28 mouse cellular contexts compared by ENCODE assay signal in the genomic region with DNA sequence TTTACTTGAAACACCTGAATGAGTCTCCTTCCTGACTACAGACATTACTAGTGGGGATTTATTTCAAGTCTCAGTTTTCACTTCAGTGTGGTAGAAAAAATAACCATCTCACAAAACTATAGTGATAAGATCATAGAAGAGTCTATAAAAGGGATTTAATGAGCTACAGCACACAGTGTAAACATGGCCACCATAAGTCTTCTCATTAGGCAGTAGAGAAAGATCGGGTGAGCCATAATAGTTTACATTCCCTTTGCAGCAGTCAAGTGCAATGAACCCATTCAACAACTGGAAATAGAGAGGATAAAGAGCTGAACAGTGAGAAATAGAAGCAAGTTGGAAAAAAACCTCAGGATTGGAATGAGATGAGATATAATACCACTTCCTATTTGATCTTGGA.
"Had no signal": no experiment of that assay in that cellular context is flagged by ENCODE, and none has a peak within 500 bp of the region (broad histone marks: within the 10 kb centered on the region; RNA-seq: fewer than 3 reads in every experiment).

No protein-coding gene starts in this region.

- H3K27ac ChIP-seq: embryonic facial prominence, embryonic 10.5 days; embryonic facial prominence, embryonic 12.5 days; embryonic facial prominence, embryonic 13.5 days; embryonic facial prominence, embryonic 15.5 days; forebrain, embryonic 10.5 days; forebrain, embryonic 12.5 days; forebrain, embryonic 13.5 days; forebrain, embryonic 15.5 days; gastrocnemius, adult 2 months had no signal

- ATAC-seq: forebrain, embryonic 13.5 days; forebrain, embryonic 14.5 days; forebrain, embryonic 15.5 days; forebrain, embryonic 16.5 days; forebrain, postnatal 0 days had no signal

- H3K4me2 ChIP-seq: embryonic facial prominence, embryonic 12.5 days; embryonic facial prominence, embryonic 13.5 days; embryonic facial prominence, embryonic 15.5 days; forebrain, embryonic 12.5 days; forebrain, embryonic 13.5 days; forebrain, embryonic 15.5 days had no signal

- H3K4me3 ChIP-seq: embryonic facial prominence, embryonic 10.5 days; embryonic facial prominence, embryonic 12.5 days; embryonic facial prominence, embryonic 13.5 days; embryonic facial prominence, embryonic 15.5 days; erythroblast, embryonic 14.5 days; forebrain, embryonic 10.5 days; forebrain, embryonic 12.5 days; forebrain, embryonic 13.5 days; forebrain, embryonic 15.5 days; gastrocnemius, adult 2 months had no signal

- H3K9ac ChIP-seq: embryonic facial prominence, embryonic 12.5 days; embryonic facial prominence, embryonic 13.5 days; embryonic facial prominence, embryonic 15.5 days; forebrain, embryonic 12.5 days; forebrain, embryonic 13.5 days; forebrain, embryonic 15.5 days; forebrain, postnatal 0 days had no signal

- DNase-seq: cerebellum, adult 2 months; cerebellum, adult 8-10 months; cerebellum, adult 9-10 months; cerebellum, adult 9-11 months; cerebellum, postnatal 10 days; cerebellum, postnatal 14 days; cerebellum, postnatal 25 days; cerebellum, postnatal 36 days; embryo, embryonic 11 days; forebrain, postnatal 0 days; gastrocnemius, adult 2 months; gastrocnemius, postnatal 10 days; gastrocnemius, postnatal 14 days; gastrocnemius, postnatal 25 days; gastrocnemius, postnatal 36 days; heart, adult 11 months; heart, adult 18-20 months had no signal

- H3K9me3 ChIP-seq: embryonic facial prominence, embryonic 10.5 days; embryonic facial prominence, embryonic 12.5 days; embryonic facial prominence, embryonic 13.5 days; embryonic facial prominence, embryonic 15.5 days; forebrain, embryonic 10.5 days; forebrain, embryonic 12.5 days; forebrain, embryonic 13.5 days; forebrain, embryonic 15.5 days had no signal

- H3K4me1 ChIP-seq: embryonic facial prominence, embryonic 10.5 days; embryonic facial prominence, embryonic 12.5 days; embryonic facial prominence, embryonic 13.5 days; embryonic facial prominence, embryonic 15.5 days; forebrain, embryonic 10.5 days; forebrain, embryonic 12.5 days; forebrain, embryonic 13.5 days; forebrain, embryonic 15.5 days had no signal

- H3K36me3 ChIP-seq: embryonic facial prominence, embryonic 10.5 days; embryonic facial prominence, embryonic 12.5 days; embryonic facial prominence, embryonic 13.5 days; embryonic facial prominence, embryonic 15.5 days; forebrain, embryonic 10.5 days; forebrain, embryonic 12.5 days; forebrain, embryonic 15.5 days had no signal

- H3K27me3 ChIP-seq: embryonic facial prominence, embryonic 12.5 days; embryonic facial prominence, embryonic 13.5 days; embryonic facial prominence, embryonic 15.5 days; forebrain, embryonic 12.5 days; forebrain, embryonic 13.5 days; forebrain, embryonic 15.5 days had no signal
